Mouse (Mus musculus): ENCODE results near the gene Mrps7.

DNA sequence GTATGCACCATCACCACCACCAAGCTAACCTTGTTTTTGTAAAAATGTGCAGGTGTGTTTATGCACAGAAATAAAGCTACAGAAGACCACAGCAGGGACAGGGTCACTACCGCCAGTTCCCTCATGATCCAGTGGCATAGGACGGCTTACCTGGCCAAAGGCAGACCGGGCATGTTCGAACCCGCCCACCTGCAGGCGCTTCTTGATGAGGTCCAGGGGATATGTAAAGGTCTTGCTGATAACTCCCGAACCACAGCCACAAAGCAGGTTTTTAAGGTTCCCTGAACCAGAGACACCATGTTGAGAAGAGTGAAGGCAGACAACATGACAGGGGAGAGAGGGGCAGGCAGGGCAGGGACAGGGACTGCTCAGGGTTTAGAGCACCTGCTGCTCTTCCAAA is 12.6 kb downstream of the Mrps7 start:
- TF ChIP-seq POLR2A (IDR thresholded peaks at IDR 0.05; ENCODE audit: borderline replicate concordance, extremely low read depth, insufficient read depth, insufficient read length, poor library complexity, severe bottlenecking) (no peak), CTCF (IDR thresholded peaks at IDR 0.05; ENCODE audit: borderline replicate concordance, extremely low read depth, insufficient read depth, insufficient read length) (no peak)
